Mouse (Mus musculus): ENCODE results near the gene Riok2. TPM values are rescaled to one million over a fixed set of nuclear protein-coding genes. Genes with fewer than 3 reads are reported as not detected.

Gene Riok2
- polyA plus RNA-seq, 1 experiment = 17.6 TPM

- Histone ChIP-seq H3K4me3 (ENCODE audit: insufficient read depth, low read depth, low read length) (no peak overlapping the region), H3K4me1 (ENCODE audit: control insufficient read depth, insufficient read depth, insufficient read length, low read length) (no peaks in the 10 kb centered on the region), H3K27ac (replicated peaks; ENCODE audit: low read depth, low read length) (no peak overlapping the region)
Measured at GRCm38 (mm10) chr17:17425906-17426305, 51.8 kb downstream of the Riok2 start.

DNA sequence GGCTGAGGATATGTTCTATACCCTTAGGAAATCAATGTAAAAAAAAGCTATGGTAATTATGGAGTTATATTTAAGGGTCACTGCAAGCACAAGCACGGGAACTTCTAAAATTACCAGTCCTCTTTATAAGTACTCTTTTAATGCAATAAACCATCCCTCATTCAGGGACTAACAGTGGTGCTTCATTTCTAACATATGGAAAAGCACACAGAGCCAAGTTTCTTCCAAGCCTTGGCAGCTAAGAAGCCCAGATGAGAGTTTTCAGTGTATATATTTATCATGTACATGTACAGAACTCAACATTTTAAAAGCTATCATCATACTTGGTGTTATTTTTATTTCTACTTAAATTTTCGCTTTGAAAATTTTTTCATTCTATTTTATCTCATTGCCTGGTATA lies 54.8 kb downstream of the Riok2 start:
- Histone ChIP-seq H3K27ac (replicated peaks; ENCODE audit: low read depth, low read length) (no peak overlapping the region), H3K4me1 (ENCODE audit: control insufficient read depth, insufficient read depth, insufficient read length, low read length) (no peaks in the 10 kb centered on the region), H3K4me3 (ENCODE audit: insufficient read depth, low read depth, low read length) (no peak overlapping the region)

DNA sequence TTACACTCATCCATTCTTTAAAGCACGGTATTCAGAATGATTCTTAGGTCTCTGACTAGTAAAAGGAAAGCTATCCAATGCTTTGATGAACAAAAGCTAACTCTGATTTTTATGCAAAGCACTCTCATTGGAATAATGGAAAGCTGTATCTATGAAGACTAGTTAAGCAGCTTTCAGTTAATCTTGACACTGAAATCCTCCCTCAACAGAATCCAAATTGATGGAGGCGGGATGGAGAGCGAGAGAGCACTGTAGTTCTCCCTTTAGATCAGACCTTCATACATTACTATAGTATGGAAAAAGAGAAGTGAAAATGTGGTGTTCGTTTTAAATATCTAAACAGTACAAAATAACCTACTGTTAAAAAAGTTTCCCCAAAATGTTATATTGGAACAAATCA lies 59.6 kb downstream of the Riok2 start:
- H3K27ac ChIP-seq (replicated peaks; ENCODE audit: low read depth, low read length) = no peak overlapping the region
- H3K4me1 ChIP-seq (ENCODE audit: control insufficient read depth, insufficient read depth, insufficient read length, low read length) = no peaks in the 10 kb centered on the region

GRCm38 (mm10) chr17:17438576-17439191 lies 64.6 kb downstream of the Riok2 start:
- H3K27ac ChIP-seq (replicated peaks; ENCODE audit: low read depth, low read length) = no peak overlapping the region
- no peaks in the 10 kb centered on the region for H3K4me1 ChIP-seq (ENCODE audit: control insufficient read depth, insufficient read depth, insufficient read length, low read length)
- H3K4me3 ChIP-seq (ENCODE audit: insufficient read depth, low read depth, low read length) = no peak overlapping the region

More for the DNA sequence above, 59.6 kb downstream of the Riok2 start:
- H3K4me3 ChIP-seq (ENCODE audit: insufficient read depth, low read depth, low read length) = no peak overlapping the region

- no peaks in the 10 kb centered on the region for H3K4me1 ChIP-seq (ENCODE audit: control insufficient read depth, insufficient read depth, insufficient read length, low read length)
- H3K27ac ChIP-seq (replicated peaks; ENCODE audit: low read depth, low read length) = no peak overlapping the region
- H3K4me3 ChIP-seq (ENCODE audit: insufficient read depth, low read depth, low read length) = no peak overlapping the region
Measured at GRCm38 (mm10) chr17:17441876-17442498, 67.9 kb downstream of the Riok2 start.

DNA sequence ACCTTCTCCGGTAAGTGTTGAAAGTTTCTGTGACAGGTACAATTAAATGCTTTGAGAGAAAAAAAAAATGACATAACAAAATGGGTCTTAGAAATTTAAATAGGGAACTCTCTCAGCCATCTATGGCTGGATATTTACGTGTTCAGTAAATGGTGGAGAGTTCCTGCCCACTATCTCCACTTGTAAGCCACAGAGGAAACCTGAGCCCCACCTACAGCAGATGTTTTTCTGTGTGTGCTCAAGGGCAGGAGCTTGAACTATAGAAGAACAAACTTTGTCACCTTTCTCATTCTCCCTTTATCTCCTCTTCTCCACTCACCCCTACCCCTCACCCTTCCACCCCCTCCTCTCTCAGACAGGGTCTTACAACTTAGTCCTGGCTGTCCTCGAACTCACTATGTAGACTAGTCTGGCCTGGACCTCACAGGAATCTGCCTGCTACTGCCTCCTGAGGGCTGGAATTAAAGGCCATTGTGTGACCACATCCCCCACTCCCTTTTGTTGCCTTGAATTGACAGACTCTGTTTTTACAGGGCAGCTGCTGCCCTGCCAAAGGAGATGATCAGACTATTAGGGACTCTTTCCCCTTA lies 70.3 kb downstream of the Riok2 start:
- H3K4me1 ChIP-seq (ENCODE audit: control insufficient read depth, insufficient read depth, insufficient read length, low read length) = no peaks in the 10 kb centered on the region
- no peak overlapping the region for H3K27ac ChIP-seq (replicated peaks; ENCODE audit: low read depth, low read length)
- no peak overlapping the region for H3K4me3 ChIP-seq (ENCODE audit: insufficient read depth, low read depth, low read length)

Other genes with a start within 250 kb of the Riok2 start
- 6.0 and 7.4 TPM in 2 replicates for gene Lix1, start 28.4 kb downstream of the Riok2 start, polyA plus RNA-seq (2012; ENCODE audit: insufficient read depth, insufficient read length, missing spikeins)